Mouse (Mus musculus) layer of hippocampus, adult 8-10 months (tissue): ENCODE measurements around the gene Paqr3. TPM values are rescaled to one million over a fixed set of nuclear protein-coding genes. Genes with fewer than 3 reads are reported as not detected.

ENCODE experiments used
- total RNA-seq, 4 experiments: library from RNA; stranded (reverse); gene quantifications; 2 replicates each; pipeline ENCODE4 v1.2.4; 2022

Gene Paqr3
- total RNA-seq, 4 experiments from 2014 or later = 25.8 to 38.3 (median 30.7) TPM

Other genes starting within 250 kb of the Paqr3 start
- 10 to 100 TPM; 13.3 to 24.0 (median 19.2) TPM for gene Bmp2k, start 113.9 kb downstream of the Paqr3 start, total RNA-seq